In the genomic region with DNA sequence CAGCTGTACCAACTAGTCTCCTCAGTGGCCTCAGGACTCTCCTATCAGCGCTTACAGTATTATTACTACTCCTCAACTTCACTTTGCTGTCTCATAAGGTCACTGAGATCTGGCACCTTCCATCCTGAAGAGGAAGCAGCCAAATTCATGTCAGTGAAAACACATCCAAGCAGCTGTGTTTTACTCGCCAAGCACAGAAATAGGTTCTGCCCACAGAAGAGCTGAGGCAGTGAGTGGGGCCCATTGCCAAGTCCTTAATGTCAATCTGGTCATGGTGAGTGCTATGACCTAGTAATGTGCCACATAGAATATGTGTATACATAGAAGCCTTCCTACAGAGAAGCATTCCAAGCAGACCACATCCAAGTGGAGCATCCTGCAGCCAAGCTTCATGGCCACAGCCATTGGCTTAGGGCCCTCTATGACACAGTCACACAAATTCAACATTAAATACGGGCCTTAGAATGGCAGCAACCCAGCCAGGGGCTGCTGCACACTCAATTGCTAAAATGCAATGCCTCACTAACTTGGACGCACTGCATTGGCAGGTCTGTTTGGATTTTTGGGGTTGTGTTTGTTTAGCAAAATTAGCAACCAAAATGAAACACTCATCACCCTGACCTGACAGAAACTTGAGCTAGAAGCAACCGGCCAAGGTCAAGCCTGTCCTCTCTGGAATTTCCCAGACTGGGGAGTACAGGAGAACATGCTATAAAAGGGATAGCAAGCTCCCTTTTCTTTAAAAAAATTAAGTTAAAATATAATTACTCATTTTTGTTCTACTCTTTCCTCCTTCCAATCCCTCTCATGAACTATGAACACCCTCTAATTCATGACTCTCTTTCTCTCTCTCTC, we compare ENCODE assay signal across 13 mouse cellular contexts.
A peak's percentile ranks its signal among the peaks of the same experiment; 100 is the strongest.
DNase-seq lines count a peak whose midpoint lies in the region; ATAC-seq and TF ChIP-seq lines count a peak whose summit lies in the region.
"Had no signal": no experiment of that assay in that cellular context is flagged by ENCODE, and none has a peak within 500 bp of the region (broad histone marks: within the 10 kb centered on the region; RNA-seq: fewer than 3 reads in every experiment).

No protein-coding gene starts in this region.

- TF ChIP-seq EP300 in stomach, postnatal 0 days (optimal IDR thresholded peaks at IDR 0.05): no peak

- DNase-seq in heart, adult 8-10 months (ENCODE audit: low spot score): peak; percentile 21
- DNase-seq in lung, embryonic 14.5 days: peak; percentile 5
- no peak for DNase-seq in lung, postnatal 25 days (ENCODE audit: low spot score)
- peak; percentile 18 to 23 for DNase-seq in adrenal gland, postnatal 36 days
- DNase-seq in gastrocnemius, postnatal 14 days: peak; percentile 18
- no peak for DNase-seq in stomach, postnatal 0 days (ENCODE audit: low spot score)
- DNase-seq: embryo, embryonic 11 days; thymus, adult 2 months had no signal

- ATAC-seq in heart, embryonic 11.5 days (replicated peaks; ENCODE audit: insufficient number of reproducible peaks, low FRiP score, low TSS enrichment): no peak
- no peak for ATAC-seq in lung, embryonic 14.5 days (ENCODE audit: insufficient read depth)
- ATAC-seq in stomach, postnatal 0 days (ENCODE audit: low FRiP score, low TSS enrichment): no peak
- ATAC-seq in inflammation-experienced regulatory T-cells, adult 6 months: no peak

- no peak overlapping the region for H3K27ac ChIP-seq in heart, embryonic 11.5 days (ENCODE audit: low read depth, low read length)
- no peak overlapping the region for H3K27ac ChIP-seq in lung, embryonic 14.5 days (ENCODE audit: low read depth)
- H3K27ac ChIP-seq in stomach, postnatal 0 days (replicated peaks): no peak overlapping the region
- H3K27ac ChIP-seq: forebrain, embryonic 12.5 days; limb, embryonic 13.5 days; neural tube, embryonic 12.5 days had no signal

- no peak for TF ChIP-seq CTCF in lung, embryonic 14.5 days (IDR thresholded peaks at IDR 0.05; ENCODE audit: low read depth)
- TF ChIP-seq CTCF in stomach, postnatal 0 days (IDR thresholded peaks at IDR 0.05; ENCODE audit: low read depth): no peak

- no peaks in the 10 kb centered on the region for H3K36me3 ChIP-seq in heart, embryonic 11.5 days (ENCODE audit: control insufficient read depth, insufficient read depth, low read length)
- H3K36me3 ChIP-seq in lung, embryonic 14.5 days (ENCODE audit: insufficient read depth): no peaks in the 10 kb centered on the region
- no peaks in the 10 kb centered on the region for H3K36me3 ChIP-seq in stomach, postnatal 0 days (ENCODE audit: control insufficient read depth, insufficient read depth, low read length)
- H3K36me3 ChIP-seq: forebrain, embryonic 12.5 days; limb, embryonic 13.5 days; neural tube, embryonic 12.5 days had no signal

- H3K4me2 ChIP-seq in heart, embryonic 11.5 days: no peak overlapping the region
- no peak overlapping the region for H3K4me2 ChIP-seq in lung, embryonic 14.5 days
- H3K4me2 ChIP-seq in stomach, postnatal 0 days (replicated peaks; ENCODE audit: low read depth): no peak overlapping the region
- H3K4me2 ChIP-seq: forebrain, embryonic 12.5 days; limb, embryonic 13.5 days; neural tube, embryonic 12.5 days had no signal

- no peak overlapping the region for H3K9ac ChIP-seq in heart, embryonic 11.5 days (ENCODE audit: low read depth, low read length)
- H3K9ac ChIP-seq in lung, embryonic 14.5 days: no peak overlapping the region
- H3K9ac ChIP-seq in stomach, postnatal 0 days (ENCODE audit: low read length): no peak overlapping the region
- H3K9ac ChIP-seq: forebrain, embryonic 12.5 days; limb, embryonic 13.5 days; neural tube, embryonic 12.5 days had no signal

- intact Hi-C loops in gastrocnemius, postnatal 14 days (cut with DNase I; ENCODE audit: low total_unique reads): no loop called here

- H3K27me3 ChIP-seq in heart, embryonic 11.5 days (ENCODE audit: control insufficient read depth, insufficient read depth, low read length): no peaks in the 10 kb centered on the region
- H3K27me3 ChIP-seq in lung, embryonic 14.5 days (ENCODE audit: insufficient read depth, low read length): no peaks in the 10 kb centered on the region
- H3K27me3 ChIP-seq in stomach, postnatal 0 days (ENCODE audit: control insufficient read depth, insufficient read depth, low read length): no peaks in the 10 kb centered on the region
- H3K27me3 ChIP-seq: forebrain, embryonic 12.5 days; limb, embryonic 13.5 days; neural tube, embryonic 12.5 days had no signal

- H3K9me3 ChIP-seq in heart, embryonic 11.5 days (replicated peaks; ENCODE audit: control insufficient read depth, low read length): 0 out of 2 replicates have a peak, but pooled peaks cover 5% of the 10 kb centered on the region
- no peaks in the 10 kb centered on the region for H3K9me3 ChIP-seq in lung, embryonic 14.5 days (ENCODE audit: low read depth, low read length)
- H3K9me3 ChIP-seq in stomach, postnatal 0 days (ENCODE audit: control insufficient read depth, low read length): no peaks in the 10 kb centered on the region
- H3K9me3 ChIP-seq: forebrain, embryonic 12.5 days; limb, embryonic 13.5 days; neural tube, embryonic 12.5 days had no signal

- 68% methylated on average over 5 of the region's 5 CpGs for WGBS in heart, embryonic 11.5 days (ENCODE audit: insufficient replicate concordance)
- WGBS in lung, embryonic 14.5 days: 56% methylated on average over 5 of the region's 5 CpGs
- WGBS in stomach, postnatal 0 days: 58% methylated on average over 5 of the region's 5 CpGs

- H3K4me1 ChIP-seq in heart, embryonic 11.5 days (ENCODE audit: control insufficient read depth, insufficient read depth, low read length): no peaks in the 10 kb centered on the region
- H3K4me1 ChIP-seq in lung, embryonic 14.5 days (ENCODE audit: insufficient read depth): no peaks in the 10 kb centered on the region
- H3K4me1 ChIP-seq in stomach, postnatal 0 days (replicated peaks; ENCODE audit: control insufficient read depth, insufficient read depth): no peaks in the 10 kb centered on the region
- H3K4me1 ChIP-seq: forebrain, embryonic 12.5 days; limb, embryonic 13.5 days; neural tube, embryonic 12.5 days had no signal

- H3K4me3 ChIP-seq in heart, embryonic 11.5 days (ENCODE audit: low read depth, low read length): no peak overlapping the region
- H3K4me3 ChIP-seq in lung, embryonic 14.5 days (ENCODE audit: low read depth, low read length): no peak overlapping the region
- no peak overlapping the region for H3K4me3 ChIP-seq in stomach, postnatal 0 days (ENCODE audit: low read depth, low read length)
- H3K4me3 ChIP-seq: forebrain, embryonic 12.5 days; limb, embryonic 13.5 days; neural tube, embryonic 12.5 days had no signal

Comparison
In these comparisons a context has a peak if more than half of its experiments do, and no peak if none do; other contexts are left out.
1. DNase-seq: peak in heart, adult 8-10 months (single experiment), lung, embryonic 14.5 days (single experiment), adrenal gland, postnatal 36 days (2 of 2) and gastrocnemius, postnatal 14 days (single experiment); none in lung, postnatal 25 days (single experiment) and stomach, postnatal 0 days (single experiment).